Mouse (Mus musculus) embryonic fibroblast, embryonic 13.5 days (primary cell): ENCODE data around the gene Tmod3. TPM values are rescaled to one million over a fixed set of nuclear protein-coding genes. Genes with fewer than 3 reads are reported as not detected.

Experiments
- H3K27ac ChIP-seq: 2 replicates; pipeline ENCODE4 v1.5.1; 2012; ENCODE audit warnings: low read length, control low read depth, inconsistent platforms; ENCODE audit not compliant: insufficient read depth
- H3K4me1 ChIP-seq: 2 replicates; pipeline ENCODE4 v1.6.1; 2011; ENCODE audit warnings: low read length; ENCODE audit not compliant: control insufficient read depth, insufficient read depth
- H3K4me3 ChIP-seq: 2 replicates; pipeline ENCODE4 v1.5.1; 2011; ENCODE audit warnings: mild to moderate bottlenecking, control low read depth, low read length; ENCODE audit not compliant: insufficient read depth
- CTCF ChIP-seq: IDR thresholded peaks from 2 replicates; pipeline ENCODE4 v1.5.1; 2011; ENCODE audit warnings: mild to moderate bottlenecking, control low read depth, low read length, moderate library complexity, borderline replicate concordance; ENCODE audit not compliant: insufficient read depth
- POLR2A ChIP-seq: IDR thresholded peaks from 2 replicates; pipeline ENCODE4 v1.6.1; 2011; ENCODE audit warnings: low read depth, mild to moderate bottlenecking, control low read depth, low read length, moderate library complexity
- polyA plus RNA-seq: library from polyadenylated mRNA; stranded (reverse); fragments of >200 nt; gene quantifications from 2 replicates; pipeline ENCODE4 v1.2.4, GENCODE M21; 2011; ENCODE audit warnings: low read depth; ENCODE audit not compliant: missing spikeins, insufficient read length

The Tmod3 gene
- polyA plus RNA-seq, 1 experiment, result 71.0 TPM

- TF ChIP-seq POLR2A (no peak), CTCF (no peak)
- Histone ChIP-seq H3K27ac (no peak overlapping the region), H3K4me1 (peaks cover 4% of the 10 kb centered on the region; the same call in 1 of the 2 replicates), H3K4me3 (no peak overlapping the region)
Measured at GRCm38 (mm10) chr9:75468297-75468696, 91.2 kb downstream of the Tmod3 start.

- 0 out of 2 replicates have a peak, but pooled peaks cover 4% of the 10 kb centered on the region for H3K4me1 ChIP-seq
- TF ChIP-seq CTCF (no peak), POLR2A (no peak)
- no peak overlapping the region for H3K4me3 ChIP-seq
- H3K27ac ChIP-seq, result no peak overlapping the region
Measured at GRCm38 (mm10) chr9:75467581-75467980, 91.9 kb downstream of the Tmod3 start.

GRCm38 (mm10) chr9:75466641-75467040, 92.8 kb downstream of the Tmod3 start:
- H3K4me3 ChIP-seq, result no peak overlapping the region
- no peak for TF ChIP-seq CTCF
- TF ChIP-seq POLR2A, result no peak

GRCm38 (mm10) chr9:75465856-75466255, 93.6 kb downstream of the Tmod3 start:
- no peak for TF ChIP-seq CTCF
- no peak for TF ChIP-seq POLR2A
- no peaks in the 10 kb centered on the region for H3K4me1 ChIP-seq

More at GRCm38 (mm10) chr9:75466641-75467040, 92.8 kb downstream of the Tmod3 start:
- Histone ChIP-seq H3K4me1 (no peaks in the 10 kb centered on the region), H3K27ac (no peak overlapping the region)

GRCm38 (mm10) chr9:75463050-75463660, 96.3 kb downstream of the Tmod3 start:
- Histone ChIP-seq H3K4me3 (no peak overlapping the region), H3K27ac (no peak overlapping the region), H3K4me1 (no peaks in the 10 kb centered on the region)
- TF ChIP-seq CTCF (no peak), POLR2A (no peak)

More at GRCm38 (mm10) chr9:75465856-75466255, 93.6 kb downstream of the Tmod3 start:
- H3K4me3 ChIP-seq, result no peak overlapping the region
- peak overlapping the region; percentile 68; the same call in 1 of the 2 replicates for H3K27ac ChIP-seq

GRCm38 (mm10) chr9:75455684-75456083, 103.8 kb downstream of the Tmod3 start:
- no peak overlapping the region for H3K27ac ChIP-seq
- TF ChIP-seq CTCF, result no peak
- H3K4me1 ChIP-seq, result no peaks in the 10 kb centered on the region
- H3K4me3 ChIP-seq, result no peak overlapping the region

- H3K4me1 ChIP-seq, result no peaks in the 10 kb centered on the region
Measured at GRCm38 (mm10) chr9:75453994-75454393, 105.5 kb downstream of the Tmod3 start.

GRCm38 (mm10) chr9:75448021-75448420, 111.4 kb downstream of the Tmod3 start:
- Histone ChIP-seq H3K4me1 (peaks cover 3% of the 10 kb centered on the region; the same call in 1 of the 2 replicates), H3K4me3 (no peak overlapping the region), H3K27ac (no peak overlapping the region)
- TF ChIP-seq POLR2A, result no peak
- TF ChIP-seq CTCF, result no peak

More at GRCm38 (mm10) chr9:75453994-75454393, 105.5 kb downstream of the Tmod3 start:
- H3K27ac ChIP-seq, result no peak overlapping the region
- H3K4me3 ChIP-seq, result no peak overlapping the region
- TF ChIP-seq POLR2A, result no peak
- TF ChIP-seq CTCF, result no peak

Other genes with a start within 250 kb of the Tmod3 start
- not detected in 2 replicates for gene Bcl2l10, start 211.9 kb downstream of the Tmod3 start, polyA plus RNA-seq
- gene Mapk6, start 149.7 kb downstream of the Tmod3 start, polyA plus RNA-seq, result 107 and 120 TPM in 2 replicates
- 29.6 and 30.6 TPM in 2 replicates for gene Leo1, start 118.1 kb downstream of the Tmod3 start, polyA plus RNA-seq
- gene Tmod2, start 51.7 kb upstream of the Tmod3 start, polyA plus RNA-seq, result 3.6 and 8.0 TPM in 2 replicates
- gene Lysmd2, start 66.1 kb upstream of the Tmod3 start, polyA plus RNA-seq, result 8.9 and 10.4 TPM in 2 replicates
- 0.46 TPM in 1 of 2 replicates, not detected in the other for gene Scg3, start 124.4 kb upstream of the Tmod3 start, polyA plus RNA-seq
- gene Bmp5, start 215.7 kb upstream of the Tmod3 start, polyA plus RNA-seq, result 0.72 and 1.8 TPM in 2 replicates